Mouse (Mus musculus) forebrain, embryonic 14.5 days (tissue): ENCODE measurements around the gene Ift80. TPM values are rescaled to one million over a fixed set of nuclear protein-coding genes. Genes with fewer than 3 reads are reported as not detected.
"Not testable (repeated sequence)": the region's sequence is repeated elsewhere in the genome, so short reads cannot be mapped to it uniquely, and the experiment has no call there.

Experiments
- ATAC-seq: fragments of 200-750 bp; cut with Nextera tagmentation; 2 replicates; pipeline ENCODE4 v1.8.0; 2017; ENCODE audit warnings: mild to moderate bottlenecking, moderate library complexity
- DNase-seq: peaks from one replicate; pipeline ENCODE4 v3.0.0-alpha.2; 2015; ENCODE audit warnings: low spot score
- H3K27ac ChIP-seq: fragments of 300-500 bp; sonication (generic); 2 replicates; pipeline ENCODE4 v1.5.1; 2014; ENCODE audit warnings: low read depth, mild to moderate bottlenecking, control low read depth, low read length, moderate library complexity
- H3K27me3 ChIP-seq: fragments of 300-500 bp; sonication (generic); replicated peaks from 2 replicates; pipeline ENCODE4 v1.6.1; 2014; ENCODE audit warnings: low read length, control low read depth, mixed read lengths; ENCODE audit not compliant: control insufficient read depth, insufficient read depth
- H3K36me3 ChIP-seq: fragments of 300-500 bp; sonication (generic); 2 replicates; pipeline ENCODE4 v1.6.1; 2014; ENCODE audit warnings: low read length, control low read depth; ENCODE audit not compliant: control insufficient read depth, insufficient read depth
- H3K4me1 ChIP-seq: fragments of 300-500 bp; sonication (generic); 2 replicates; pipeline ENCODE4 v1.6.1; 2014; ENCODE audit warnings: antibody characterized with exemption, low read length, control low read depth; ENCODE audit not compliant: control insufficient read depth, insufficient read depth
- H3K4me2 ChIP-seq: fragments of 300-500 bp; sonication (generic); 2 replicates; pipeline ENCODE4 v1.6.1; 2014; ENCODE audit warnings: mild to moderate bottlenecking, control low read depth, low read length
- H3K4me3 ChIP-seq: fragments of 300-500 bp; sonication (generic); 2 replicates; pipeline ENCODE4 v1.5.1; 2014; ENCODE audit warnings: low read depth, low read length, control low read depth
- H3K9ac ChIP-seq: fragments of 300-500 bp; sonication (generic); 2 replicates; pipeline ENCODE4 v1.6.1; 2014; ENCODE audit warnings: mild to moderate bottlenecking, low read length, control low read depth, moderate library complexity
- H3K9me3 ChIP-seq: fragments of 300-500 bp; sonication (generic); replicated peaks from 2 replicates; pipeline ENCODE4 v1.6.1; 2016; ENCODE audit warnings: low read length, control low read depth, mixed read lengths; ENCODE audit not compliant: control insufficient read depth
- WGBS: fragments of 180-500 bp; shearing (Covaris S2); extraction: QIAGEN DNeasy Blood & Tissue Kit; methylation state at CpG from one replicate; pipeline ENCODE4 v1.1.7; 2014; 5-methylcytosine and 5-hydroxymethylcytosine counted together
- polyA plus RNA-seq: library from polyadenylated mRNA; unstranded; fragments of >200 nt; fragmentation: Nextera tagmentation; extraction: Ambion mirVana; gene quantifications from 2 replicates; pipeline ENCODE4 v1.2.1, GENCODE M21; 2014

Gene Ift80
- polyA plus RNA-seq, 1 experiment from 2014 or later = 12.5 TPM

GRCm38 (mm10) chr3:68956454-68956853 is 47.9 kb downstream of the Ift80 start:
- H3K4me3 ChIP-seq = no peak overlapping the region
- no peak overlapping the region for H3K27ac ChIP-seq
- H3K4me2 ChIP-seq = no peak overlapping the region
- H3K36me3 ChIP-seq = 0 out of 2 replicates have a peak, but pooled peaks cover 11% of the 10 kb centered on the region
- no peaks in the 10 kb centered on the region for H3K27me3 ChIP-seq
- H3K4me1 ChIP-seq = no peaks in the 10 kb centered on the region
- 40% methylated on average over 4 of the region's 4 CpGs for WGBS
- no peak for DNase-seq
- ATAC-seq = no peak
- H3K9me3 ChIP-seq = no peaks in the 10 kb centered on the region
- H3K9ac ChIP-seq = no peak overlapping the region

GRCm38 (mm10) chr3:68954487-68954886 is 49.9 kb downstream of the Ift80 start:
- 56% methylated on average over 6 of the region's 6 CpGs for WGBS
- H3K4me3 ChIP-seq = no peak overlapping the region
- 0 out of 2 replicates have a peak, but pooled peaks cover 6% of the 10 kb centered on the region for H3K36me3 ChIP-seq
- no peaks in the 10 kb centered on the region for H3K27me3 ChIP-seq
- no peak overlapping the region for H3K27ac ChIP-seq
- no peak for ATAC-seq
- DNase-seq = peak; percentile 80
- H3K4me2 ChIP-seq = no peak overlapping the region
- H3K9me3 ChIP-seq = no peaks in the 10 kb centered on the region
- no peak overlapping the region for H3K9ac ChIP-seq
- no peaks in the 10 kb centered on the region for H3K4me1 ChIP-seq

DNA sequence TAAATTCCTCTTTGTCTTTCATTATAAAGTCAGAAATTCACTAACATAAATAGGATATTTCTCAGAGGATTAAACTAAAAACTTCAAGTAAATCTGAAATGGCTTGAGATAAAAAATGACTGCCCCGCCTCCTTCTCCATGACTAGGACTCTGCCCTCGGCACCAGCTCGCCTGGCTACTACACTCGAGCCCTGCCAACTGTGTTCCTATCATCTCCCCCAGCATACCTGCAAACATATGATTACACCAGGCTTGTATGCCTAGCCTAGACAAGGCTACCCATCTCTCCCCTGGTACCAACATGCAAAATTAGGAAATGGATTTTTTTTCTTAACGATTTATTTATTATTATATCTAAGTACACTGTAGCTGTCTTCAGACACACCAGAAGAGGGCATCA is 51.7 kb downstream of the Ift80 start:
- no peak for ATAC-seq
- 93% methylated on average over 5 of the region's 5 CpGs for WGBS
- Histone ChIP-seq H3K4me2 (no peak overlapping the region), H3K36me3 (0 out of 2 replicates have a peak, but pooled peaks cover 4% of the 10 kb centered on the region), H3K4me1 (no peaks in the 10 kb centered on the region), H3K9ac (no peak overlapping the region), H3K27ac (no peak overlapping the region), H3K9me3 (no peaks in the 10 kb centered on the region), H3K4me3 (no peak overlapping the region), H3K27me3 (no peaks in the 10 kb centered on the region)
- DNase-seq = no peak

- not testable (repeated sequence) for DNase-seq, H3K4me1 ChIP-seq, H3K9me3 ChIP-seq, H3K9ac ChIP-seq, ATAC-seq, H3K27ac ChIP-seq, H3K4me3 ChIP-seq, H3K36me3 ChIP-seq, H3K27me3 ChIP-seq, H3K4me2 ChIP-seq
- 94% methylated on average over 11 of the region's 11 CpGs for WGBS
These were observed 52.4 kb downstream of the Ift80 start for GRCm38 (mm10) chr3:68951971-68952370.

DNA sequence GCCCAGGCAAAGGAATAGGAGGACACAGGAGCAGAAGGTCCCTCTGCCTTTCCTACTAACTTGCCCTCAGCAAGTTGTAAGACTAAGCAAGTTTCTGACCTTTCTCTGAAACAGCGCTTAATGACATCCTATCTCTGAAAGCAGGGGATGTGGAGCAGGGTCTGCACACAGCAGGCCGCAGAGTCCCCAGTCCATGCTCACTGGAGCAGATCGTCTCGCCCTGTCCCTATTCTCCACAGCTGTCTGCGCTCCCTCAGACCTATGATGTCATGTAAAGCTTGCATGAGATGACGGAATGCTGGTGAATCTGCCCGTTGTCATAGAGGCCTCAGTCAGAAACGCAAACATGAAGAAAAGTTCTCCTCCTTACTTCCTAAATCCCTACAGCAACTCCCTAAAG is 55.0 kb downstream of the Ift80 start:
- WGBS = 72% methylated on average over 8 of the region's 8 CpGs
- Histone ChIP-seq H3K27me3 (no peaks in the 10 kb centered on the region), H3K4me1 (no peaks in the 10 kb centered on the region), H3K9me3 (no peaks in the 10 kb centered on the region), H3K36me3 (0 out of 2 replicates have a peak, but pooled peaks cover 3% of the 10 kb centered on the region), H3K27ac (no peak overlapping the region), H3K4me2 (no peak overlapping the region), H3K9ac (no peak overlapping the region), H3K4me3 (no peak overlapping the region)
- ATAC-seq (no peak), DNase-seq (no peak)

GRCm38 (mm10) chr3:68948918-68949317 is 55.5 kb downstream of the Ift80 start:
- Histone ChIP-seq H3K4me3 (no peak overlapping the region), H3K36me3 (0 out of 2 replicates have a peak, but pooled peaks cover 3% of the 10 kb centered on the region), H3K27ac (no peak overlapping the region), H3K4me1 (no peaks in the 10 kb centered on the region), H3K4me2 (no peak overlapping the region), H3K27me3 (no peaks in the 10 kb centered on the region), H3K9ac (no peak overlapping the region), H3K9me3 (no peaks in the 10 kb centered on the region)
- peak; percentile 66 for DNase-seq
- peak; percentile 78; the same call in 1 of the 2 replicates for ATAC-seq
- 43% methylated on average over 2 of the region's 2 CpGs for WGBS

DNA sequence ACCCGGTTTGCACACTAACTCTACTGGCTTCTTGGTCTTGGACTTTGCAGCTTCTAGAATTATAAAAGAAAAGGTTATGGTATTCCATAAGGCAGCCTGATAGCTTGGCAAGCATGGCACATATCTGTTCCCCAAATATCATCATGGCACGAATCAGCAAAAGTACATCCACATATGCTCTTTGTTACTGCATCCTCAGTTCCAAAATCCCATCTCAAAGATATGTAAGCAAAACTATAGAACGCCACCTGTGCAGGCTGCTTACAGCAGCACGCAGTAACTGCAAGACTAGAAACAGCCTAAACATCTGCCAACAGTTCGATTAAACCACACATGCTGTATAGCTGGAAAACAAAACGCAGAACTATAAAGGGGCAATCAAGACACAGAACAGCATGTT is 62.5 kb downstream of the Ift80 start:
- Histone ChIP-seq H3K9me3 (no peaks in the 10 kb centered on the region), H3K4me3 (no peak overlapping the region), H3K9ac (no peak overlapping the region), H3K4me2 (no peak overlapping the region), H3K4me1 (no peaks in the 10 kb centered on the region), H3K27ac (no peak overlapping the region), H3K27me3 (no peaks in the 10 kb centered on the region), H3K36me3 (peaks cover 12% of the 10 kb centered on the region)
- WGBS = 84% methylated on average over 6 of the region's 6 CpGs
- ATAC-seq (no peak), DNase-seq (no peak)

- peaks cover 9% of the 10 kb centered on the region for H3K36me3 ChIP-seq
These were observed 64.1 kb downstream of the Ift80 start for GRCm38 (mm10) chr3:68940311-68940710.

DNA sequence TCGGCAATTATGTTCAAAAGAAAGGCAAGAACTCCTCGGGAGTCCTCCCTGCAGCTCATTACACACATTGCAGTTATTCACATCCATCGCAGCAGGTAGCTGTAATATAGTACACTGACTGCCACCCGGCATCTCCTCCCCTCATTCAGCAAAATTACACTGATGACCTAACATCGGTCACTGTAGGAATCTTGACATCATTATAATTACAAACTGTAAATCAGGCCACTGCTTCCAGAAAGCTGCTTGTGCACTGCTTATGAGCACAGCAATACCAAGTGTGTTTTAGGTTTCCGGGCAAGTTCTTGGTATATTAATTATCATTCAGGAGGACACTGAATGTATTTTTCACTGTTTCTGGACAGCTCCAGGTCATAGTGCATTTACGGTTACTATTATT is 65.1 kb downstream of the Ift80 start:
- ATAC-seq (no peak), DNase-seq (no peak)
- H3K27me3 ChIP-seq = no peaks in the 10 kb centered on the region
- H3K36me3 ChIP-seq = peaks cover 16% of the 10 kb centered on the region
- no peak overlapping the region for H3K27ac ChIP-seq
- H3K9me3 ChIP-seq = no peaks in the 10 kb centered on the region
- WGBS = 94% methylated on average over 7 of the region's 7 CpGs
- no peak overlapping the region for H3K9ac ChIP-seq
- H3K4me3 ChIP-seq = no peak overlapping the region
- no peaks in the 10 kb centered on the region for H3K4me1 ChIP-seq
- no peak overlapping the region for H3K4me2 ChIP-seq

More at GRCm38 (mm10) chr3:68940311-68940710, 64.1 kb downstream of the Ift80 start:
- Histone ChIP-seq H3K27ac (no peak overlapping the region), H3K9ac (no peak overlapping the region), H3K9me3 (no peaks in the 10 kb centered on the region), H3K27me3 (no peaks in the 10 kb centered on the region), H3K4me3 (no peak overlapping the region), H3K4me2 (no peak overlapping the region), H3K4me1 (no peaks in the 10 kb centered on the region)
- ATAC-seq (no peak), DNase-seq (no peak)
- 91% methylated on average over 2 of the region's 2 CpGs for WGBS
